Mouse (Mus musculus) ovary, adult 18-20 months (tissue): Measurements from ENCODE around the gene Sec11a.

Experiments used
- DNase-seq: peaks from one replicate; pipeline ENCODE4 v3.0.0; 2022; ENCODE audit warnings: low spot score, mixed read lengths

Sec11a gene

GRCm38 (mm10) chr7:80855316-80855715 is 92.3 kb downstream of the Sec11a start:
- no peak for DNase-seq
